ENCODE assay signal across 9 mouse cellular contexts in genomic region chr2:113828086-113828942, GRCm38 (mm10). TPM values are rescaled to one million over a fixed set of nuclear protein-coding genes. Genes with fewer than 3 reads are reported as not detected.
A peak's percentile ranks its signal among the peaks of the same experiment; 100 is the strongest.
DNase-seq lines count a peak whose midpoint lies in the region; ATAC-seq lines count a peak whose summit lies in the region.
"Had no signal": no experiment of that assay in that cellular context is flagged by ENCODE, and none has a peak within 500 bp of the region (broad histone marks: within the 10 kb centered on the region; RNA-seq: fewer than 3 reads in every experiment).

No protein-coding gene starts in this region.

- H3K27ac ChIP-seq in neural tube, embryonic 11.5 days (ENCODE audit: low read depth, low read length), result peak overlapping the region; percentile 79
- no peak overlapping the region for H3K27ac ChIP-seq in limb, embryonic 13.5 days

- 10% methylated on average over 17 of the region's 17 CpGs for WGBS in neural tube, embryonic 11.5 days
- WGBS in limb, embryonic 13.5 days, result 21% methylated on average over 17 of the region's 17 CpGs

- no peaks in the 10 kb centered on the region for H3K9me3 ChIP-seq in neural tube, embryonic 11.5 days (ENCODE audit: control insufficient read depth, low read length)
- H3K9me3 ChIP-seq in limb, embryonic 13.5 days, result no peaks in the 10 kb centered on the region

- H3K4me3 ChIP-seq in neural tube, embryonic 11.5 days (ENCODE audit: low read depth, low read length), result peak overlapping the region; percentile 47
- peak overlapping the region; percentile 36 for H3K4me3 ChIP-seq in limb, embryonic 13.5 days

- DNase-seq in cerebellum, postnatal 14 days, result peak; percentile 37 to 46
- no peak for DNase-seq in neural tube, embryonic 11.5 days (ENCODE audit: low spot score)
- DNase-seq in neural tube, embryonic 10.5 days (ENCODE audit: extremely low spot score, low spot score), result no peak
- peak; percentile 83 for DNase-seq in telencephalon, adult 2 months (ENCODE audit: low read depth, low spot score)
- DNase-seq in adrenal gland, postnatal 10 days, result no peak

- peak overlapping the region; percentile 70 for H3K9ac ChIP-seq in neural tube, embryonic 11.5 days (ENCODE audit: low read length)
- peak overlapping the region; percentile 35; the same call in 1 of the 2 replicates for H3K9ac ChIP-seq in limb, embryonic 13.5 days

- H3K4me1 ChIP-seq in neural tube, embryonic 11.5 days (ENCODE audit: control insufficient read depth, insufficient read depth, low read length), result peaks cover 4% of the 10 kb centered on the region
- H3K4me1 ChIP-seq in limb, embryonic 13.5 days, result peaks cover 11% of the 10 kb centered on the region

- ATAC-seq in cerebellum, adult (ENCODE audit: insufficient number of reproducible peaks, low FRiP score, low TSS enrichment), result no peak
- ATAC-seq in neural tube, embryonic 11.5 days (ENCODE audit: insufficient read depth, low FRiP score, low TSS enrichment), result peak; percentile 88
- no peak; the same call in 1 of the 2 replicates for ATAC-seq in limb, embryonic 13.5 days (ENCODE audit: low FRiP score, low read depth)
- ATAC-seq in inflammation-experienced regulatory T-cells, adult 6 months, result no peak

- H3K4me2 ChIP-seq in neural tube, embryonic 11.5 days (ENCODE audit: low read depth), result peak overlapping the region; percentile 57
- peak overlapping the region; percentile 62 for H3K4me2 ChIP-seq in limb, embryonic 13.5 days (replicated peaks)

- 0 out of 2 replicates have a peak, but pooled peaks cover 2% of the 10 kb centered on the region for H3K36me3 ChIP-seq in neural tube, embryonic 11.5 days (ENCODE audit: control insufficient read depth, insufficient read depth, low read length)
- H3K36me3 ChIP-seq in limb, embryonic 13.5 days, result peaks cover 16% of the 10 kb centered on the region

- H3K27me3 ChIP-seq in neural tube, embryonic 11.5 days (ENCODE audit: control insufficient read depth, insufficient read depth, low read length), result no peaks in the 10 kb centered on the region
- peaks cover 5% of the 10 kb centered on the region; the same call in 1 of the 2 replicates for H3K27me3 ChIP-seq in limb, embryonic 13.5 days

RNA-seq across cellular contexts. Expression of gene Scg5, which starts 0.6 kb away (rescaled TPM):
- polyA plus RNA-seq in neural tube, embryonic 11.5 days (2014; fragmentation: Nextera tagmentation; extraction: Ambion mirVana), result 41.0 and 49.4 TPM in 2 replicates
- polyA plus RNA-seq in limb, embryonic 13.5 days (2015; fragmentation: Nextera tagmentation; extraction: Ambion mirVana), result 1.3 and 1.7 TPM in 2 replicates
- total RNA-seq in adrenal gland, postnatal 10 days (2021), result 10 to 100 TPM; 38.8 to 41.7 TPM
- 10 to 100 TPM in 1 of 3 experiments, 1 to 10 TPM in 1, under 1 TPM in 1; 0.59 to 12.5 (median 8.1) TPM for polyA plus RNA-seq in inflammation-experienced regulatory T-cells, adult 6 months (2017; shearing (Covaris generic))
- total RNA-seq: liver, adult 2 months had no signal

RNA-seq across cellular contexts. Expression of gene Arhgap11a, which starts 20.1 kb away (rescaled TPM):
- polyA plus RNA-seq in neural tube, embryonic 11.5 days (2014; fragmentation: Nextera tagmentation; extraction: Ambion mirVana), result 4.9 and 6.2 TPM in 2 replicates
- 25.1 and 27.0 TPM in 2 replicates for polyA plus RNA-seq in limb, embryonic 13.5 days (2015; fragmentation: Nextera tagmentation; extraction: Ambion mirVana)
- 10 to 100 TPM; 11.6 to 15.3 TPM for total RNA-seq in adrenal gland, postnatal 10 days (2021)
- polyA plus RNA-seq in inflammation-experienced regulatory T-cells, adult 6 months (2017; shearing (Covaris generic)), result 10 to 100 TPM in 1 of 3 experiments, 1 to 10 TPM in 2; 1.6 to 16.6 (median 2.3) TPM

Comparison
In these comparisons a context has a peak if more than half of its experiments do, and no peak if none do; other contexts are left out.
1. DNase-seq: peak in cerebellum, postnatal 14 days (2 of 2) and telencephalon, adult 2 months (single experiment); none in neural tube, embryonic 11.5 days (single experiment), neural tube, embryonic 10.5 days (single experiment) and adrenal gland, postnatal 10 days (single experiment).